Mouse (Mus musculus) stomach, postnatal 0 days (tissue): ENCODE data around the gene Gm21987.

Source experiments
- CTCF ChIP-seq: IDR thresholded peaks from 2 replicates; pipeline ENCODE4 v1.5.1; 2016; ENCODE audit warnings: antibody characterized with exemption, low read depth, mild to moderate bottlenecking, moderate library complexity
- EP300 ChIP-seq: optimal IDR thresholded peaks from 2 replicates; pipeline ENCODE3; 2016; ENCODE audit warnings: antibody characterized with exemption

- TF ChIP-seq EP300 (no peak), CTCF (no peak)
Observed at GRCm38 (mm10) chr16:38307651-38308050, 39.2 kb upstream of the Gm21987 start.
